ENCODE assay signal across 21 mouse cellular contexts in genomic region chr4:136945397-136945796, GRCm38 (mm10). TPM values are rescaled to one million over a fixed set of nuclear protein-coding genes. Genes with fewer than 3 reads are reported as not detected.
DNase-seq lines count a peak whose midpoint lies in the region; ATAC-seq and TF ChIP-seq lines count a peak whose summit lies in the region.
"Had no signal": no experiment of that assay in that cellular context is flagged by ENCODE, and none has a peak within 500 bp of the region (broad histone marks: within the 10 kb centered on the region; RNA-seq: fewer than 3 reads in every experiment).

No protein-coding gene starts in this region.

- peak; percentile 24; the same call in 1 of the 2 replicates for ATAC-seq in hindbrain, postnatal 0 days
- ATAC-seq in hindbrain, embryonic 13.5 days (ENCODE audit: low FRiP score), result no peak
- ATAC-seq in embryonic facial prominence, embryonic 14.5 days (ENCODE audit: low read depth), result peak; percentile 34
- ATAC-seq: forebrain, postnatal 0 days; midbrain, embryonic 15.5 days had no signal

- TF ChIP-seq EP300 in ES-Bruce4 (IDR thresholded peaks at IDR 0.05; ENCODE audit: insufficient read depth, low read depth, low read length), result no peak

- no peaks in the 10 kb centered on the region for H3K36me3 ChIP-seq in hindbrain, postnatal 0 days (ENCODE audit: insufficient read depth, low read length)
- H3K36me3 ChIP-seq in hindbrain, embryonic 13.5 days, result no peaks in the 10 kb centered on the region
- H3K36me3 ChIP-seq in ES-Bruce4 (ENCODE audit: control insufficient read depth, insufficient read depth, low read length, poor library complexity, severe bottlenecking), result no peaks in the 10 kb centered on the region
- H3K36me3 ChIP-seq in embryonic facial prominence, embryonic 14.5 days (ENCODE audit: control insufficient read depth, insufficient read depth, low read length), result no peaks in the 10 kb centered on the region
- H3K36me3 ChIP-seq: heart, embryonic 13.5 days; limb, embryonic 12.5 days; liver, embryonic 13.5 days; lung, embryonic 15.5 days; midbrain, embryonic 15.5 days had no signal

- no peak overlapping the region for H3K4me2 ChIP-seq in hindbrain, postnatal 0 days (ENCODE audit: low read depth, low read length)
- H3K4me2 ChIP-seq in hindbrain, embryonic 13.5 days, result no peak overlapping the region
- no peak overlapping the region for H3K4me2 ChIP-seq in embryonic facial prominence, embryonic 14.5 days (ENCODE audit: low read depth, low read length)
- H3K4me2 ChIP-seq: heart, embryonic 13.5 days; limb, embryonic 12.5 days; liver, embryonic 13.5 days; lung, embryonic 15.5 days; midbrain, embryonic 15.5 days had no signal

- no peaks in the 10 kb centered on the region for H3K9me3 ChIP-seq in hindbrain, postnatal 0 days (ENCODE audit: low read length)
- no peaks in the 10 kb centered on the region for H3K9me3 ChIP-seq in hindbrain, embryonic 13.5 days
- H3K9me3 ChIP-seq in ES-Bruce4 (replicated peaks; ENCODE audit: control insufficient read depth, insufficient read depth, low read length, poor library complexity, severe bottlenecking), result no peaks in the 10 kb centered on the region
- no peaks in the 10 kb centered on the region for H3K9me3 ChIP-seq in embryonic facial prominence, embryonic 14.5 days (ENCODE audit: control insufficient read depth, low read length)
- H3K9me3 ChIP-seq: heart, embryonic 13.5 days; limb, embryonic 12.5 days; liver, embryonic 13.5 days; lung, embryonic 15.5 days; midbrain, embryonic 15.5 days had no signal

- no peak overlapping the region for H3K4me3 ChIP-seq in hindbrain, postnatal 0 days (ENCODE audit: low read length)
- H3K4me3 ChIP-seq in hindbrain, embryonic 13.5 days, result no peak overlapping the region
- H3K4me3 ChIP-seq in ES-Bruce4 (ENCODE audit: low read depth, low read length), result peak overlapping the region; percentile 41
- no peak overlapping the region for H3K4me3 ChIP-seq in embryonic facial prominence, embryonic 14.5 days (ENCODE audit: low read depth, low read length)
- H3K4me3 ChIP-seq: gastrocnemius, adult 2 months; heart, embryonic 13.5 days; limb, embryonic 12.5 days; liver, embryonic 13.5 days; lung, embryonic 15.5 days; midbrain, embryonic 15.5 days had no signal

- no peak overlapping the region for H3K9ac ChIP-seq in hindbrain, postnatal 0 days (replicated peaks; ENCODE audit: low read length)
- no peak overlapping the region for H3K9ac ChIP-seq in hindbrain, embryonic 13.5 days
- H3K9ac ChIP-seq in ES-Bruce4 (ENCODE audit: low read depth, poor library complexity, severe bottlenecking), result no peak overlapping the region
- no peak overlapping the region for H3K9ac ChIP-seq in embryonic facial prominence, embryonic 14.5 days (ENCODE audit: low read depth, low read length)
- H3K9ac ChIP-seq: forebrain, postnatal 0 days; heart, embryonic 13.5 days; limb, embryonic 12.5 days; liver, embryonic 13.5 days; lung, embryonic 15.5 days; midbrain, embryonic 15.5 days had no signal

- H3K27ac ChIP-seq in hindbrain, postnatal 0 days, result no peak overlapping the region
- H3K27ac ChIP-seq in hindbrain, embryonic 13.5 days, result no peak overlapping the region
- no peak overlapping the region for H3K27ac ChIP-seq in ES-Bruce4 (ENCODE audit: insufficient read depth, low read length)
- H3K27ac ChIP-seq in embryonic facial prominence, embryonic 14.5 days (replicated peaks; ENCODE audit: low read depth, low read length), result no peak overlapping the region
- H3K27ac ChIP-seq: gastrocnemius, adult 2 months; heart, embryonic 13.5 days; limb, embryonic 12.5 days; liver, embryonic 13.5 days; lung, embryonic 15.5 days; macrophage; midbrain, embryonic 15.5 days had no signal

- peaks cover 8% of the 10 kb centered on the region; the same call in 1 of the 2 replicates for H3K4me1 ChIP-seq in hindbrain, postnatal 0 days (ENCODE audit: insufficient read depth, low read length)
- peaks cover 54% of the 10 kb centered on the region for H3K4me1 ChIP-seq in hindbrain, embryonic 13.5 days (replicated peaks)
- peaks cover 2% of the 10 kb centered on the region for H3K4me1 ChIP-seq in ES-Bruce4 (ENCODE audit: control insufficient read depth, insufficient read depth, low read length)
- H3K4me1 ChIP-seq in embryonic facial prominence, embryonic 14.5 days (ENCODE audit: control insufficient read depth, insufficient read depth, low read length), result peaks cover 12% of the 10 kb centered on the region
- H3K4me1 ChIP-seq: liver, embryonic 13.5 days had no signal

- no peak for TF ChIP-seq CTCF in hindbrain, postnatal 0 days (IDR thresholded peaks at IDR 0.05; ENCODE audit: low read depth)
- no peak for TF ChIP-seq CTCF in ES-Bruce4 (IDR thresholded peaks at IDR 0.05; ENCODE audit: low read depth, low read length)

- peak; percentile 69 for DNase-seq in hindbrain, postnatal 0 days (ENCODE audit: low spot score)
- peak; percentile 25 for DNase-seq in A20 (ENCODE audit: low read depth, low spot score)
- peak; percentile 42 for DNase-seq in embryonic facial prominence, embryonic 14.5 days (ENCODE audit: low spot score)
- DNase-seq in spleen, postnatal 4 days (ENCODE audit: low spot score in 2 of 2), result no peak
- no peak for DNase-seq in layer of hippocampus, postnatal 10 days (ENCODE audit: low spot score in 2 of 2)
- DNase-seq: adrenal gland, adult 8-10 months; cerebellum, adult 11 months; forebrain, postnatal 0 days; gastrocnemius, adult 2 months; kidney, adult 9 months; liver, embryonic 13.5 days had no signal

- WGBS in hindbrain, postnatal 0 days, result 59% methylated on average over 17 of the region's 17 CpGs
- 68% methylated on average over 17 of the region's 17 CpGs for WGBS in hindbrain, embryonic 13.5 days
- 55% methylated on average over 15 of the region's 17 CpGs for WGBS in embryonic facial prominence, embryonic 14.5 days

- TF ChIP-seq POLR2A in ES-Bruce4 (IDR thresholded peaks at IDR 0.05; ENCODE audit: insufficient read depth, low read length), result no peak

- H3K27me3 ChIP-seq in hindbrain, postnatal 0 days (ENCODE audit: insufficient read depth, low read length), result no peaks in the 10 kb centered on the region
- peaks cover 36% of the 10 kb centered on the region for H3K27me3 ChIP-seq in hindbrain, embryonic 13.5 days
- no peaks in the 10 kb centered on the region for H3K27me3 ChIP-seq in ES-Bruce4 (ENCODE audit: control insufficient read depth, insufficient read depth, low read length, poor library complexity, severe bottlenecking)
- H3K27me3 ChIP-seq in embryonic facial prominence, embryonic 14.5 days (replicated peaks; ENCODE audit: control insufficient read depth, insufficient read depth, low read length), result peaks cover 24% of the 10 kb centered on the region

RNA-seq across cellular contexts. Expression of gene Epha8, which starts 11.2 kb away (rescaled TPM):
- total RNA-seq in hindbrain, postnatal 0 days (2014; rRNA removed), result 52.9 and 59.3 TPM in 2 replicates
- 13.3 and 14.2 TPM in 2 replicates for polyA plus RNA-seq in hindbrain, postnatal 0 days (2015; fragmentation: Nextera tagmentation; extraction: Ambion mirVana)
- polyA plus RNA-seq in hindbrain, embryonic 13.5 days (2015; fragmentation: Nextera tagmentation; extraction: Ambion mirVana), result 5.6 and 6.1 TPM in 2 replicates
- polyA plus RNA-seq in ES-Bruce4 (2011; ENCODE audit: insufficient read depth, insufficient read length, low read depth, missing spikeins), result 0.61 and 0.72 TPM in 2 replicates
- 1.4 and 1.7 TPM in 2 replicates for polyA plus RNA-seq in embryonic facial prominence, embryonic 14.5 days (2014; fragmentation: Nextera tagmentation; extraction: Ambion mirVana)
- 10 to 100 TPM in 1 of 2 experiments, 1 to 10 TPM in 1; 9.5 to 10.6 TPM for total RNA-seq in layer of hippocampus, postnatal 10 days (2021)
- total RNA-seq: common myeloid progenitor, adult 5-6 weeks; gastrocnemius, adult 2 months; granulocyte monocyte progenitor cell, adult 5-6 weeks; hematopoietic stem cell, adult 5-6 weeks had no signal
- polyA plus RNA-seq: macrophage had no signal

RNA-seq across cellular contexts. Expression of gene C1qa, which starts 46.8 kb away (rescaled TPM):
- total RNA-seq in hindbrain, postnatal 0 days (2014; rRNA removed), result 49.6 and 55.4 TPM in 2 replicates
- polyA plus RNA-seq in hindbrain, postnatal 0 days (2015; fragmentation: Nextera tagmentation; extraction: Ambion mirVana), result 48.4 and 49.9 TPM in 2 replicates
- 23.6 and 24.6 TPM in 2 replicates for polyA plus RNA-seq in hindbrain, embryonic 13.5 days (2015; fragmentation: Nextera tagmentation; extraction: Ambion mirVana)
- not detected in 2 replicates for polyA plus RNA-seq in ES-Bruce4 (2011; ENCODE audit: insufficient read depth, insufficient read length, low read depth, missing spikeins)
- polyA plus RNA-seq in embryonic facial prominence, embryonic 14.5 days (2014; fragmentation: Nextera tagmentation; extraction: Ambion mirVana), result 46.6 and 49.2 TPM in 2 replicates
- 10 to 100 TPM; 30.6 to 32.0 TPM for total RNA-seq in layer of hippocampus, postnatal 10 days (2021)
- total RNA-seq: hematopoietic stem cell, adult 5-6 weeks had no signal

RNA-seq across cellular contexts. Expression of gene C1qc, which starts 52.5 kb away (rescaled TPM):
- 71.8 and 90.1 TPM in 2 replicates for total RNA-seq in hindbrain, postnatal 0 days (2014; rRNA removed)
- polyA plus RNA-seq in hindbrain, postnatal 0 days (2015; fragmentation: Nextera tagmentation; extraction: Ambion mirVana), result 47.1 and 48.3 TPM in 2 replicates
- polyA plus RNA-seq in hindbrain, embryonic 13.5 days (2015; fragmentation: Nextera tagmentation; extraction: Ambion mirVana), result 19.5 and 24.3 TPM in 2 replicates
- not detected in 2 replicates for polyA plus RNA-seq in ES-Bruce4 (2011; ENCODE audit: insufficient read depth, insufficient read length, low read depth, missing spikeins)
- 46.2 and 47.9 TPM in 2 replicates for polyA plus RNA-seq in embryonic facial prominence, embryonic 14.5 days (2014; fragmentation: Nextera tagmentation; extraction: Ambion mirVana)
- total RNA-seq in layer of hippocampus, postnatal 10 days (2021), result 10 to 100 TPM; 33.6 to 33.7 TPM
- total RNA-seq: common myeloid progenitor, adult 5-6 weeks had no signal

RNA-seq across cellular contexts. Expression of gene C1qb, which starts 59.4 kb away (rescaled TPM):
- total RNA-seq in hindbrain, postnatal 0 days (2014; rRNA removed), result 65.5 and 72.0 TPM in 2 replicates
- polyA plus RNA-seq in hindbrain, postnatal 0 days (2015; fragmentation: Nextera tagmentation; extraction: Ambion mirVana), result 75.8 and 79.7 TPM in 2 replicates
- polyA plus RNA-seq in hindbrain, embryonic 13.5 days (2015; fragmentation: Nextera tagmentation; extraction: Ambion mirVana), result 37.9 and 48.5 TPM in 2 replicates
- polyA plus RNA-seq in ES-Bruce4 (2011; ENCODE audit: insufficient read depth, insufficient read length, low read depth, missing spikeins), result not detected in 2 replicates
- polyA plus RNA-seq in embryonic facial prominence, embryonic 14.5 days (2014; fragmentation: Nextera tagmentation; extraction: Ambion mirVana), result 85.2 and 99.6 TPM in 2 replicates
- 10 to 100 TPM; 32.3 to 35.4 TPM for total RNA-seq in layer of hippocampus, postnatal 10 days (2021)

Comparison
In these comparisons a context has a peak if more than half of its experiments do, and no peak if none do; other contexts are left out.
1. DNase-seq: peak in hindbrain, postnatal 0 days (single experiment), A20 (single experiment) and embryonic facial prominence, embryonic 14.5 days (single experiment); none in spleen, postnatal 4 days (0 of 2) and layer of hippocampus, postnatal 10 days (0 of 2).
2. RNA of gene C1qa, which starts 46.8 kb away (polyA plus RNA-seq): 48.4 to 49.9 TPM in hindbrain, postnatal 0 days, 46.6 to 49.2 TPM in embryonic facial prominence, embryonic 14.5 days and 23.6 to 24.6 TPM in hindbrain, embryonic 13.5 days; not detected in ES-Bruce4; every median in the first group is over 10 times any median in the second.
3. RNA of gene C1qc, which starts 52.5 kb away (polyA plus RNA-seq): 47.1 to 48.3 TPM in hindbrain, postnatal 0 days, 46.2 to 47.9 TPM in embryonic facial prominence, embryonic 14.5 days and 19.5 to 24.3 TPM in hindbrain, embryonic 13.5 days; not detected in ES-Bruce4; every median in the first group is over 10 times any median in the second.